8 mouse cellular contexts compared by ENCODE assay signal in the genomic region with DNA sequence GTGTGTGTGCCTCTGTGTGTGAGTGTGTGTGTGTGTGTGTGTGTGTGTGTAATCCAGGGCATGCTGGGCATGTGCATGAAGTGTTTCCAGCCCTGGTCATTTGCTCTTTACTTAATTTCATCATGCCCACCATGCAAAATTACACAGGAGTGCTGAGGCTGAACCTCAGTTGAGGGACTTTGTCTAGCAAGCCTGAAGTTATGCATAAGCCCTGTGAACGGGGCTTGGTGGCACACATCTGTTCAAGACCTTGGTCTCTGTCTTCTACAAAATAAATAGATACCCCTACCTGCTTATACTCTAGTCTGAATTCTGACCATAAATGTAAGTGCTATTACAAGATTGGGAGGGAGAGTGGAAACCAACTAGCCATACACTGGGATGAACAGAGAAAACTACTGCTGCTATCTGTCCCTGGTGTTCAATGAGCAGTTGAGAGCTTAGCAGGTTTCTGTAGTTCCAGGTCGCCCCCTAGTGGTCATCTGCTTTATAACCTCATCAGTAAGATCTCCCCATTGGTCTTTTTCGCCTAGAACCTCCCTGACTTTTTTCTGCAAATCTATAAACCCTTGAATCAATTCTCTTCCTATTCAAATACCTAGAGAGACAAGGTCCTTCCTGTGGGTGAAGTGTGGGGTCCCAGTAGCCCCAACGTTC. TPM values are rescaled to one million over a fixed set of nuclear protein-coding genes. Genes with fewer than 3 reads are reported as not detected.
DNase-seq lines count a peak whose midpoint lies in the region; ATAC-seq lines count a peak whose summit lies in the region.

No protein-coding gene starts in this region.

- peak; percentile 89 for DNase-seq in ZHBTc4 (ENCODE audit: low read depth, low spot score)
- DNase-seq in cerebellum, postnatal 14 days, result peak; percentile 93 to 95
- DNase-seq in frontal cortex, postnatal 36 days (ENCODE audit: low spot score in 2 of 2), result peak; percentile 85 to 93
- peak; percentile 81 for DNase-seq in hindlimb bud, embryonic 11.5 days (ENCODE audit: extremely low spot score, low read depth, low spot score)
- DNase-seq in left cerebral cortex, adult 11 months (ENCODE audit: low spot score), result peak; percentile 81
- DNase-seq in right cerebral cortex, postnatal 25 days, result peak; percentile 63
- DNase-seq in yolk sac, embryonic 10.5 days (ENCODE audit: low spot score), result peak; percentile 60

- ATAC-seq in megakaryocyte progenitor cell, adult 5-6 weeks (replicated peaks; ENCODE audit: poor library complexity), result peak; percentile 79

RNA-seq across cellular contexts. Expression of gene Ncl, which starts 19.9 kb away (rescaled TPM):
- 728 and 799 TPM in 2 replicates for total RNA-seq in megakaryocyte progenitor cell, adult 5-6 weeks (2015)
- 665 and 1,023 TPM in 2 replicates for total RNA-seq in megakaryocyte progenitor cell, adult 5-6 weeks (2017)

RNA-seq across cellular contexts. Expression of gene B3gnt7, which starts 36.7 kb away (rescaled TPM):
- 0.90 and 1.1 TPM in 2 replicates for total RNA-seq in megakaryocyte progenitor cell, adult 5-6 weeks (2015)
- 0.47 and 0.83 TPM in 2 replicates for total RNA-seq in megakaryocyte progenitor cell, adult 5-6 weeks (2017)

Comparison
In these comparisons a context has a peak if more than half of its experiments do, and no peak if none do; other contexts are left out.
1. Peak in every context shown above with its lines: DNase-seq and ATAC-seq.